Mouse (Mus musculus): ENCODE results near the gene 4931408C20Rik.

The 4931408C20Rik gene

GRCm38 (mm10) chr1:26686842-26687760 lies at the start of gene 4931408C20Rik:
Gene 4931408C20Rik, minus strand, starts transcription at chr1:26687460.
- DNase-seq: peak; percentile 4 to 7

DNA sequence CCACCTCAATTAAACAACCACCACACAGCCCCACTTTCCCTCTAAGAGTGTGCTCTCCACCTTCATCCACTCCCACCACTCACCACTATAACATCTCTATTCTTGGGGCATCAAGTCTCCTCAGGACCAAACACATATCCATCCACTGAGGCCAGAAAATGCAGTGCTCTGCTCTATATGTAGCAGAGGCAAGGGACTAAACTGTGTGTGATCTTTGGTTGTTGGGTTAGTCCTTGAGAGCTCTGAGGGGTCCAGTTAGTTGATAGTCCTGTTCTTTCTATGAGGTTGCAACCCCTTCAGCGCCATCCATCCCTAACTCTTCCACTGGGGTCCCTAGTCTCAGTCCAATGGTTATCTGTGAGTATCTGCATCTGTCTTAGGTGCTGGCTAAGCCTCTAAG lies 666 bp upstream of the 4931408C20Rik start:
- no peak for DNase-seq

DNA sequence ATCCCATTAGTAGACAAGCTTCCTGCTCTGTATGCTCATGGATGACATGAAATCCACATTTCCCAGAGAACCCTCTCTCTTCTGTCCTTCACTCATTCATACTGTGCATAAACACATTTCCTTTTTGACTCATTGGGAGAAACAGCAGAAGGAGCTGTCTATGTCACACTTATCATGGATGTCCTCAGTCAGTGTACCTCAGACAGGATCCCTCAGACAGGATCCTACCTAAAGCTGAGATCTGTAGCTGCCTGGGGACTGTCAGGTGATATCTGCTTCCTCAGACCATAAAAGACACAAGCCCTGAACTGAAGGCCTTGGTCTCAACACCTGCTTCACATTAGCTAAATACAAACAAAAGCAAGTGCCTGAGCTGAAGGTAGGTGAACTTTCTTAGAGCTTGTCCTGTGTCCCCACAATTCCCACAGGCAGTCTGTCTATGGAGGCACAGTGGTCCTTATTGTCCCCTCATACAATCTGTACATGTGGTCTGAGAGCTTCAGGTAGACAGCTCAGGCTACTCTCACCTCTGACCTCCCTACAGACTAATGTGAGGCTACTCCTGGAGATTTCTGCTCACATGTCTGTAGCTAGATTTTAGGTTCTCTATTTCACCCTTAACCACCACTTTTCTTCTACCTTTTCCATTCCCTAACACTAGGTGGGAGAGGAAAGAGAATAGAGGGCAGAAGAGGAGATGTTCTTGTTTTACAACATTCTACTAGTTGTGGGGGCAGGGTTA lies 1.1 kb downstream of the 4931408C20Rik start:
- no peak for DNase-seq

- no peak for DNase-seq
Observed at GRCm38 (mm10) chr1:26685383-26685782, 1.9 kb downstream of the 4931408C20Rik start.

DNA sequence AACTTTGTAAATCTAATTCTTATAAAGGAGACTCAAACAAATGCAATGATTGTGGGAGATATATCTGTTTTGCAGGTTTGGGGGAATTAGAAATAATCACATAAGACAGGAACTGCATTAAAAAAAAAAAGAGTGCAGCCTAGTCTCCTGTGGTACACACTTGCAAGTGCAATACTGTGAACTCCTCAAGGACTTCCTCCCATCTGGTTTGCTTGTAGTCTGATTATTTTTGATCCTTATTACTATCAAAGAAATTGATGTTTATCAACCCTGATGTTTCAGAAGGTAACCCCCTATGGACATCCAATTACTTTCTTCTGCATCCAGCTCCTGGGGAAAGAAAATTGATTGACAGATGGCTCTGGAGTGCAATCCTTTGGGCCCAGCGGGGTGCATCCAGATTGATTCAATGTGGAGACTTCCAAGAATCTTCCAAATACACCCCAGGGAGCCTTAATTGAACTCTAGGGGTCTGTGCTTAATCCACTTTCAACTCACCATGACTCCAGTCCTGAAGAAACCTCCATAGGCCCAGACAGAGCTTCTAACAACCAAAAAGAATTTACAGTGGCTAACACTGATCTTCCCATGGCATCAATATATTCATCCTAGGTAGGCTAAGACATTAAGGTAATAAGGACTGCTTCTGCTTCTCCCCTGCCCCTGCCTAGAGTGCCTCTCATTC lies 37.4 kb downstream of the 4931408C20Rik start:
- no peak for DNase-seq

GRCm38 (mm10) chr1:26636051-26636450 lies 51.2 kb downstream of the 4931408C20Rik start:
- DNase-seq: no peak

Data from B cell, adult 2 months (primary cell).